Mouse (Mus musculus) heart, adult 2 months (tissue): ENCODE data around the gene Gm10392.

Source experiments
- CTCF ChIP-seq: fragments of 200-600 bp; IDR thresholded peaks from 2 replicates; pipeline ENCODE4 v1.8.1; 2022; ENCODE audit warnings: antibody characterized with exemption, mild to moderate bottlenecking, moderate library complexity
- EP300 ChIP-seq: fragments of 200-500 bp; IDR thresholded peaks from 2 replicates; pipeline ENCODE4 v1.6.1; 2011; ENCODE audit warnings: low read depth, low read length, control low read depth; ENCODE audit not compliant: insufficient read depth
- POLR2A ChIP-seq: fragments of 200-500 bp; IDR thresholded peaks from 2 replicates; pipeline ENCODE4 v1.6.1; 2011; ENCODE audit warnings: mild to moderate bottlenecking, low read depth, low read length, control low read depth; ENCODE audit not compliant: insufficient read depth

DNA sequence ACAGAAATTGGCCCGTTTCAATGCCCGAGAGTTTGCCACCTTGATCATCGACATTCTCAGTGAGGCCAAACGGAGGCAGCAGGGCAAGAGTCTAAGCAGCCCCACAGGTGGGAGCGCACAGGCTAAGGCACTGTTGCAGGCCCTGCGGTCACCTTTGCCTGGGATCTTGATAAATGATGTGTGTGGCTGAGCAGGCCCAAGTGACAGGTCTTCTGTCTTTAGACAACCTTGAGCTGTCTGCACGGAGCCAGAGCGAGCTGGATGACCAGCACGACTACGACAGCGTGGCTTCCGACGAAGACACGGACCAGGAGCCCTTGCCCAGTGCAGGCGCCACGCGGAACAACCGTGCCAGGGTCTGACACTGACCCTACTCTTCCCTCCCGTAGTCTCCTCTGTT, 14.6 kb downstream of the Gm10392 start:
- TF ChIP-seq CTCF (no peak), POLR2A (no peak), EP300 (no peak)
